Mouse (Mus musculus): Measurements from ENCODE around the gene Lrrtm4. TPM values are rescaled to one million over a fixed set of nuclear protein-coding genes. Genes with fewer than 3 reads are reported as not detected.

Gene Lrrtm4
- total and polyA plus RNA-seq, 2 experiments from 2014 or later, result 22.2 to 45.1 TPM

GRCm38 (mm10) chr6:80622676-80623334 lies 604.1 kb downstream of the Lrrtm4 start:
- ATAC-seq (ENCODE audit: low FRiP score) (no peak), DNase-seq (ENCODE audit: low spot score) (peak; percentile 44)
- H3K4me1 ChIP-seq (ENCODE audit: insufficient read depth, low read length), result no peaks in the 10 kb centered on the region
- no peak overlapping the region for H3K27ac ChIP-seq (ENCODE audit: low read depth, low read length)
- H3K36me3 ChIP-seq (ENCODE audit: insufficient read depth, low read length), result no peaks in the 10 kb centered on the region
- H3K4me2 ChIP-seq (ENCODE audit: low read depth, low read length, poor library complexity, severe bottlenecking), result no peak overlapping the region
- H3K9me3 ChIP-seq (ENCODE audit: low read length), result no peaks in the 10 kb centered on the region
- TF ChIP-seq CTCF (IDR thresholded peaks at IDR 0.05), result no peak
- no peak overlapping the region for H3K9ac ChIP-seq (replicated peaks; ENCODE audit: low read length, poor library complexity, severe bottlenecking)
- no peak overlapping the region for H3K4me3 ChIP-seq (ENCODE audit: low read depth, low read length)
- 87% methylated on average over 6 of the region's 6 CpGs for WGBS
- no peaks in the 10 kb centered on the region for H3K27me3 ChIP-seq (ENCODE audit: insufficient read depth, low read length)

- 77% methylated on average over 4 of the region's 4 CpGs for WGBS
- no peaks in the 10 kb centered on the region for H3K9me3 ChIP-seq (ENCODE audit: low read length)
- H3K9ac ChIP-seq (replicated peaks; ENCODE audit: low read length, poor library complexity, severe bottlenecking), result no peak overlapping the region
- no peak for ATAC-seq (ENCODE audit: low FRiP score)
- no peaks in the 10 kb centered on the region for H3K4me1 ChIP-seq (ENCODE audit: insufficient read depth, low read length)
- no peak for DNase-seq (ENCODE audit: low spot score)
- H3K4me3 ChIP-seq (ENCODE audit: low read depth, low read length), result no peak overlapping the region
- no peak overlapping the region for H3K4me2 ChIP-seq (ENCODE audit: low read depth, low read length, poor library complexity, severe bottlenecking)
- H3K27ac ChIP-seq (ENCODE audit: low read depth, low read length), result no peak overlapping the region
- TF ChIP-seq CTCF (IDR thresholded peaks at IDR 0.05), result no peak
- no peaks in the 10 kb centered on the region for H3K27me3 ChIP-seq (ENCODE audit: insufficient read depth, low read length)
- no peaks in the 10 kb centered on the region for H3K36me3 ChIP-seq (ENCODE audit: insufficient read depth, low read length)
These were observed 606.8 kb downstream of the Lrrtm4 start for GRCm38 (mm10) chr6:80625509-80625908.

DNA sequence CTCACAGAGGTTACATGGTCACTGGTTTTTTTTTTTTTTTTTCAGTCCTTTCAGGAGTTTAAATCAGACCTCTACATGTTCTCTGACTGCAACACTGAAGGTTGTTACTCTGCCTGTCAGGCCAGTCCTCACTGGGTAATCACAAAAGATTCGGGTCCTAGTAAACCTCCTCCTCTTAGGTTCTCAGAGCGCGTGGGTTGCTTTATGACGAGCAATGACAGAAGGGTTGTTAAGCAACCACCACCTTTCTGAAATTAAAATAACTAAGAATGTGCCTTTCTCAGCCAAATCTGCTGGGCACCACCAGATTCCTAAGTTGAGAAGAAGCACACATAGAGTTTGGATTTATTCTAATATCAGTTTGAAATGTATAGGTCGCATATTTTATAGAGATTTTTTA lies 644.1 kb downstream of the Lrrtm4 start:
- Histone ChIP-seq H3K4me2 (ENCODE audit: low read depth, low read length, poor library complexity, severe bottlenecking) (no peak overlapping the region), H3K4me3 (ENCODE audit: low read depth, low read length) (no peak overlapping the region), H3K9ac (replicated peaks; ENCODE audit: low read length, poor library complexity, severe bottlenecking) (no peak overlapping the region), H3K27ac (ENCODE audit: low read depth, low read length) (no peak overlapping the region), H3K9me3 (ENCODE audit: low read length) (no peaks in the 10 kb centered on the region), H3K36me3 (ENCODE audit: insufficient read depth, low read length) (no peaks in the 10 kb centered on the region), H3K27me3 (ENCODE audit: insufficient read depth, low read length) (no peaks in the 10 kb centered on the region), H3K4me1 (ENCODE audit: insufficient read depth, low read length) (no peaks in the 10 kb centered on the region)
- WGBS, result 91% methylated on average over 5 of the region's 5 CpGs
- DNase-seq (ENCODE audit: low spot score), result no peak
- TF ChIP-seq CTCF (IDR thresholded peaks at IDR 0.05), result no peak
- ATAC-seq (ENCODE audit: low FRiP score), result no peak

GRCm38 (mm10) chr6:80664039-80664438 lies 645.4 kb downstream of the Lrrtm4 start:
- no peak for TF ChIP-seq CTCF (IDR thresholded peaks at IDR 0.05)
- Histone ChIP-seq H3K27me3 (ENCODE audit: insufficient read depth, low read length) (no peaks in the 10 kb centered on the region), H3K4me2 (ENCODE audit: low read depth, low read length, poor library complexity, severe bottlenecking) (no peak overlapping the region), H3K9me3 (ENCODE audit: low read length) (no peaks in the 10 kb centered on the region), H3K9ac (replicated peaks; ENCODE audit: low read length, poor library complexity, severe bottlenecking) (no peak overlapping the region), H3K27ac (ENCODE audit: low read depth, low read length) (no peak overlapping the region), H3K4me1 (ENCODE audit: insufficient read depth, low read length) (no peaks in the 10 kb centered on the region), H3K36me3 (ENCODE audit: insufficient read depth, low read length) (no peaks in the 10 kb centered on the region), H3K4me3 (ENCODE audit: low read depth, low read length) (no peak overlapping the region)
- no peak; the same call in 1 of the 2 replicates for ATAC-seq (ENCODE audit: low FRiP score)
- WGBS, result 76% methylated on average over 4 of the region's 4 CpGs
- DNase-seq (ENCODE audit: low spot score), result peak; percentile 55

GRCm38 (mm10) chr6:80704183-80704582 lies 685.5 kb downstream of the Lrrtm4 start:
- H3K27ac ChIP-seq (ENCODE audit: low read depth, low read length), result no peak overlapping the region
- no peaks in the 10 kb centered on the region for H3K9me3 ChIP-seq (ENCODE audit: low read length)
- 63% methylated on average over 2 of the region's 2 CpGs for WGBS
- H3K27me3 ChIP-seq (ENCODE audit: insufficient read depth, low read length), result no peaks in the 10 kb centered on the region
- no peaks in the 10 kb centered on the region for H3K36me3 ChIP-seq (ENCODE audit: insufficient read depth, low read length)
- H3K4me3 ChIP-seq (ENCODE audit: low read depth, low read length), result no peak overlapping the region
- no peak overlapping the region for H3K4me2 ChIP-seq (ENCODE audit: low read depth, low read length, poor library complexity, severe bottlenecking)
- DNase-seq (ENCODE audit: low spot score) (no peak), ATAC-seq (ENCODE audit: low FRiP score) (no peak)
- H3K4me1 ChIP-seq (ENCODE audit: insufficient read depth, low read length), result no peaks in the 10 kb centered on the region
- no peak for TF ChIP-seq CTCF (IDR thresholded peaks at IDR 0.05)
- H3K9ac ChIP-seq (replicated peaks; ENCODE audit: low read length, poor library complexity, severe bottlenecking), result no peak overlapping the region

- 69% methylated on average over 5 of the region's 5 CpGs for WGBS
These were observed 701.8 kb downstream of the Lrrtm4 start for GRCm38 (mm10) chr6:80720468-80720867.

More at GRCm38 (mm10) chr6:80720468-80720867, 701.8 kb downstream of the Lrrtm4 start:
- Histone ChIP-seq H3K27ac (ENCODE audit: low read depth, low read length) (no peak overlapping the region), H3K27me3 (ENCODE audit: insufficient read depth, low read length) (no peaks in the 10 kb centered on the region), H3K9ac (replicated peaks; ENCODE audit: low read length, poor library complexity, severe bottlenecking) (no peak overlapping the region), H3K36me3 (ENCODE audit: insufficient read depth, low read length) (no peaks in the 10 kb centered on the region), H3K4me1 (ENCODE audit: insufficient read depth, low read length) (no peaks in the 10 kb centered on the region), H3K4me3 (ENCODE audit: low read depth, low read length) (no peak overlapping the region), H3K9me3 (ENCODE audit: low read length) (no peaks in the 10 kb centered on the region), H3K4me2 (ENCODE audit: low read depth, low read length, poor library complexity, severe bottlenecking) (no peak overlapping the region)
- ATAC-seq (ENCODE audit: low FRiP score) (no peak), DNase-seq (ENCODE audit: low spot score) (no peak)
- TF ChIP-seq CTCF (IDR thresholded peaks at IDR 0.05), result no peak
